Mouse (Mus musculus) cerebellum, postnatal 36 days (tissue): ENCODE measurements around the gene Itgb2.
A peak's percentile ranks its signal among the peaks of the same experiment; 100 is the strongest.

Experiments
- DNase-seq, 2 experiments: peaks; one replicate each; pipeline ENCODE4 v3.0.0; 2021 to 2022; ENCODE audit warnings: mixed read lengths in 2 of 2

Gene Itgb2

GRCm38 (mm10) chr10:77552162-77552561 is 22.1 kb downstream of the Itgb2 start:
- no peak for DNase-seq

- DNase-seq, result no peak
Measured at GRCm38 (mm10) chr10:77553285-77553684, 23.2 kb downstream of the Itgb2 start.

GRCm38 (mm10) chr10:77554918-77555317 is 24.9 kb downstream of the Itgb2 start:
- DNase-seq, result no peak

GRCm38 (mm10) chr10:77556631-77557030 is 26.6 kb downstream of the Itgb2 start:
- DNase-seq, result no peak

- peak; percentile 26 to 27 for DNase-seq
Measured at GRCm38 (mm10) chr10:77557641-77558040, 27.6 kb downstream of the Itgb2 start.

- DNase-seq, result no peak
Measured at GRCm38 (mm10) chr10:77560090-77560489, 30.0 kb downstream of the Itgb2 start.

GRCm38 (mm10) chr10:77560830-77561229 is 30.8 kb downstream of the Itgb2 start:
- no peak for DNase-seq

GRCm38 (mm10) chr10:77561508-77561907 is 31.5 kb downstream of the Itgb2 start:
- no peak for DNase-seq

- no peak for DNase-seq
Measured at GRCm38 (mm10) chr10:77565005-77565404, 35.0 kb downstream of the Itgb2 start.

- peak; percentile 85 to 92 for DNase-seq
Measured at GRCm38 (mm10) chr10:77566651-77567050, 36.6 kb downstream of the Itgb2 start.

- no peak for DNase-seq
Measured at GRCm38 (mm10) chr10:77569481-77569880, 39.4 kb downstream of the Itgb2 start.

- no peak for DNase-seq
Measured at GRCm38 (mm10) chr10:77569973-77570658, 40.1 kb downstream of the Itgb2 start.

- DNase-seq, result no peak
Measured at GRCm38 (mm10) chr10:77572225-77572624, 42.2 kb downstream of the Itgb2 start.

GRCm38 (mm10) chr10:77573162-77573561 is 43.1 kb downstream of the Itgb2 start:
- DNase-seq, result no peak

GRCm38 (mm10) chr10:77580027-77580920 is 50.2 kb downstream of the Itgb2 start:
- no peak for DNase-seq

GRCm38 (mm10) chr10:77581023-77581407 is 51.0 kb downstream of the Itgb2 start:
- DNase-seq, result no peak

- peak; percentile 92 to 96 for DNase-seq
Measured at GRCm38 (mm10) chr10:77581408-77582284, 51.6 kb downstream of the Itgb2 start, which contains the start of gene Pttg1ip. Gene Pttg1ip (plus strand): TSS chr10:77581720.

- no peak for DNase-seq
Measured at GRCm38 (mm10) chr10:77582285-77582618, 52.2 kb downstream of the Itgb2 start.

GRCm38 (mm10) chr10:77583795-77584422 is 53.9 kb downstream of the Itgb2 start:
- DNase-seq, result no peak

- DNase-seq, result no peak
Measured at GRCm38 (mm10) chr10:77586637-77587036, 56.6 kb downstream of the Itgb2 start.

- no peak for DNase-seq
Measured at GRCm38 (mm10) chr10:77587091-77587775, 57.2 kb downstream of the Itgb2 start.

GRCm38 (mm10) chr10:77588036-77588435 is 58.0 kb downstream of the Itgb2 start:
- DNase-seq, result no peak
